Mouse (Mus musculus) forebrain, embryonic 10.5 days (tissue): Measurements from ENCODE around the gene Cdkal1. TPM values are rescaled to one million over a fixed set of nuclear protein-coding genes. Genes with fewer than 3 reads are reported as not detected.

Experiments
- DNase-seq: peaks from one replicate; pipeline ENCODE4 v3.0.0-alpha.2; 2017; ENCODE audit warnings: low spot score; ENCODE audit errors: extremely low spot score
- H3K27ac ChIP-seq: fragments of 300-500 bp; sonication (generic); 2 replicates; pipeline ENCODE4 v1.5.1; 2016; ENCODE audit warnings: mild to moderate bottlenecking
- H3K27me3 ChIP-seq: fragments of 300-500 bp; sonication (generic); 2 replicates; pipeline ENCODE4 v1.6.1; 2016; ENCODE audit warnings: mild to moderate bottlenecking; ENCODE audit not compliant: poor library complexity, severe bottlenecking
- H3K36me3 ChIP-seq: fragments of 300-500 bp; sonication (generic); replicated peaks from 2 replicates; pipeline ENCODE4 v1.6.1; 2016; ENCODE audit warnings: mild to moderate bottlenecking, moderate library complexity
- H3K4me1 ChIP-seq: fragments of 300-500 bp; sonication (generic); 2 replicates; pipeline ENCODE4 v1.6.1; 2016
- H3K4me3 ChIP-seq: fragments of 300-500 bp; sonication (generic); 2 replicates; pipeline ENCODE4 v1.5.1; 2016; ENCODE audit warnings: mild to moderate bottlenecking, moderate library complexity
- H3K9me3 ChIP-seq: fragments of 300-500 bp; sonication (generic); 2 replicates; pipeline ENCODE4 v1.6.1; 2016; ENCODE audit warnings: mild to moderate bottlenecking, moderate library complexity
- WGBS: fragments of 180-500 bp; shearing (Covaris S2); methylation state at CpG from one replicate; pipeline ENCODE4 v1.1.7; 2016; 5-methylcytosine and 5-hydroxymethylcytosine counted together
- polyA plus RNA-seq: library from polyadenylated mRNA; unstranded; fragments of >200 nt; fragmentation: Nextera tagmentation; extraction: Ambion mirVana; gene quantifications from 2 replicates; pipeline ENCODE4 v1.2.1, GENCODE M21; 2016

The Cdkal1 gene
- polyA plus RNA-seq, 1 experiment from 2014 or later = 34.3 TPM

DNA sequence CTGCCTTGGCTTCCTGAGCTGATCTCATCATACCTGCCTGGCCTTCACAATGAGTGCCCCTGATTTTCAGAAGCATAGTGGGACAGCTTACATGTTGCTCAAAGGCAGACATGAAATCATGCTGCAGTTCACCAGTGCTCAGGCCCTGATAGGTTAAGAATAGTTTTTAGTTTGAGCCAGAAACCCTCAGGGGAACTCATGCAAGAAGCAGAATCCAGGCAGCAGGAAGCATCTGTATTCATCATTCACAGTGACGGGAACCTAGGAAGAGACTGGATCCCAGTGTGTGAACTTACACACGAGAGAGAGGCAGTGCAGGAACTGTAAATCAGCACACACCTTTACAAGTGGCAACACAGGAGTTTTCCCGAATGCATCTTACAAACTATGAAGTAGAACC is 441.0 kb downstream of the Cdkal1 start:
- H3K27ac ChIP-seq = peak overlapping the region; percentile 53
- no peaks in the 10 kb centered on the region for H3K9me3 ChIP-seq
- DNase-seq = no peak
- no peaks in the 10 kb centered on the region for H3K27me3 ChIP-seq
- H3K4me3 ChIP-seq = no peak overlapping the region
- H3K36me3 ChIP-seq = no peaks in the 10 kb centered on the region
- WGBS = 72% methylated on average over 3 of the region's 3 CpGs
- peaks cover 33% of the 10 kb centered on the region for H3K4me1 ChIP-seq

DNA sequence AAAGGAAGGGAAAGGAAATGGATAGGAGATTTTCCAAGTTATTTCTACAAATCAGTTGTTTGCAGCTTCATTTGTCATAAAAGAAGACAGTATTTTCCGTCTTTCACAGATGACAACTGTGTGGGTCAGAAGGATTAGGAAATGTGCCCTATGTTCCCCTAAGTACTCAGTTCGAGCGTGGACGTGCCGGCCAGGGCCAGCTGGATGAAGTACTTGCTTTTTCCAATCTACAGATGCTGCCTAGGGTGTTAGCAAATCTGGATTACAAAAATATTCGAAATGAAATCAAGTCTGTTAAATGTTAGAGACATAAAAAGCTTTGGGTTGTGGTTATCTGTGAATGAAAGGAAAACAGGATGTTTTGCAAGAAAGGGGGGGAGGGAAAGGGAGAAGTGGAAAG is 444.3 kb downstream of the Cdkal1 start:
- H3K9me3 ChIP-seq = no peaks in the 10 kb centered on the region

GRCm38 (mm10) chr13:29407619-29408018 is 447.9 kb downstream of the Cdkal1 start:
- 97% methylated on average over 1 of the region's 1 CpGs for WGBS
- peaks cover 26% of the 10 kb centered on the region for H3K4me1 ChIP-seq
- H3K36me3 ChIP-seq = no peaks in the 10 kb centered on the region
- no peak for DNase-seq
- H3K4me3 ChIP-seq = no peak overlapping the region
- no peaks in the 10 kb centered on the region for H3K27me3 ChIP-seq
- no peaks in the 10 kb centered on the region for H3K9me3 ChIP-seq
- no peak overlapping the region for H3K27ac ChIP-seq

More for the DNA sequence above, 444.3 kb downstream of the Cdkal1 start:
- no peak for DNase-seq
- Histone ChIP-seq H3K27me3 (no peaks in the 10 kb centered on the region), H3K36me3 (no peaks in the 10 kb centered on the region), H3K4me1 (peaks cover 32% of the 10 kb centered on the region), H3K4me3 (no peak overlapping the region), H3K27ac (no peak overlapping the region)
- WGBS = 91% methylated on average over 6 of the region's 6 CpGs

DNA sequence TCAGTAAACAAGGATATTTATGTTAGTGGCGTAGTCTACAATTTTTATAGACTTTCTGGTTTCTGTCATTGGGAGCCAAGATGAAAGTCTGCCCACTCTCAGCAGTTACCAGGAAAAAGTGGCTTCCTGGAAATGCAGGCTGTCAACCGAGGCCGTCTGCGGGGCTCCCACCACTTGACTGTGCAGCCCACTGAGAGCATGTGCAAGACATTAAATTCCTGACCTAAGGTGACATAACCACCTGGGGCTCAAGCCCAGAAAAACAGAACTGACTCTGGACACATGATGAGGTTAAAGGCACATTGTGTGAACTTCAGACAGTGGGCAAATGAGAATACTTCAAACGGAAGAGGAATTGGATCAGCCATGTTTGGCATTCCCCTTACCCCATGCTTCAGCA is 450.2 kb downstream of the Cdkal1 start:
- H3K36me3 ChIP-seq = no peaks in the 10 kb centered on the region
- 64% methylated on average over 5 of the region's 5 CpGs for WGBS
- no peaks in the 10 kb centered on the region for H3K9me3 ChIP-seq
- 0 out of 2 replicates have a peak overlapping the region, but pooled peaks have one; percentile 33 for H3K27ac ChIP-seq
- H3K27me3 ChIP-seq = no peaks in the 10 kb centered on the region
- H3K4me1 ChIP-seq = peaks cover 32% of the 10 kb centered on the region
- H3K4me3 ChIP-seq = no peak overlapping the region
- DNase-seq = no peak

- Histone ChIP-seq H3K4me1 (peaks cover 30% of the 10 kb centered on the region), H3K4me3 (no peak overlapping the region), H3K27me3 (no peaks in the 10 kb centered on the region), H3K27ac (no peak overlapping the region), H3K9me3 (no peaks in the 10 kb centered on the region), H3K36me3 (no peaks in the 10 kb centered on the region)
- WGBS = 89% methylated on average over 5 of the region's 5 CpGs
- no peak for DNase-seq
Observed at GRCm38 (mm10) chr13:29403217-29403616, 452.3 kb downstream of the Cdkal1 start.

DNA sequence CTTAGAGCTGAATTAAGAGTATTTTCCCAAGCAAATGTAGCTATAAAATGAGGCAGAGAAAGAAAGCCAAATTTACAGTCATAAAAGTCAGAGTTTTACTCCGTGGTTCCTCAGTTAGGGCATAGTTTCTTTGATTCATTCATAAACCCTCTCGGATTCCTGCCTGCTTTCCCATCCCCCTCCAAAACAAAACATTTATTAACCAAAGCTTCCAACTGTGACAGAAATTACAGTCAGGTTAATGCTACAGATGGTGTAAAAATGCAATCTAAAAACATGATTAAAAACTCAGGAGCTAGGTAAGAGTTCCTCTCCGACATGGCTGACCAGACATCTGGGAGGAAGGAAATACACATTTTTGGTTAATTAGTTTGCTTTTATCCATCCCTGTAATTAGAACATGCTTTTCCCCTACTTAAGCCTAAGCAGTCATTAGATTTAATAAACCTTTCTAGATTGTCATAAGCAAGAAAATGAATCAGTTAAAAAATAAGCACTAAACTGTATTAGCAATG is 452.9 kb downstream of the Cdkal1 start:
- DNase-seq = no peak
- Histone ChIP-seq H3K36me3 (no peaks in the 10 kb centered on the region), H3K27ac (no peak overlapping the region), H3K4me3 (no peak overlapping the region), H3K9me3 (no peaks in the 10 kb centered on the region), H3K4me1 (peaks cover 24% of the 10 kb centered on the region), H3K27me3 (no peaks in the 10 kb centered on the region)
- 80% methylated on average over 3 of the region's 3 CpGs for WGBS

GRCm38 (mm10) chr13:29399908-29400307 is 455.6 kb downstream of the Cdkal1 start:
- no peak overlapping the region for H3K27ac ChIP-seq
- H3K27me3 ChIP-seq = no peaks in the 10 kb centered on the region
- DNase-seq = no peak
- no peaks in the 10 kb centered on the region for H3K9me3 ChIP-seq
- WGBS = 87% methylated on average over 5 of the region's 5 CpGs
- H3K36me3 ChIP-seq = no peaks in the 10 kb centered on the region
- H3K4me3 ChIP-seq = no peak overlapping the region
- H3K4me1 ChIP-seq = peaks cover 13% of the 10 kb centered on the region

DNA sequence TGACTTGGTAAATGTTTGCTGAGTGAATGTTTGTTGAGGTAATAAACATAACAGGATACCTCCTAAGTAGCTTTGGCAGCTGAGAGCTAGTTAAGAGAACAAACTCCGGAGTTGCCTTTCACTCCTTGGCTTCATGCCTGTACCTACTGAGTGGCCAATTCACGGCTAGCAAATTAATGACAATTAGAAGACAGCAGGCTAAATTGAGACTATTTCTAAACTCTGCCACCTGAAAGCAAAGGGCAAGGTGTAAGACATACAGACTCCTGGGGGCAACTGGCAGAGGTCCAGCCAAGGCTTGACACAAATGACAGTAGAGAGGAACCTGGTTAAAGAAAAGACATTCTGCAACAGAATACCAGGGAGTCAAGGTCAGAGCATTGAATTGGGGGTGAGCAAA is 457.0 kb downstream of the Cdkal1 start:
- 92% methylated on average over 2 of the region's 2 CpGs for WGBS
- peaks cover 13% of the 10 kb centered on the region; the same call in 1 of the 2 replicates for H3K4me1 ChIP-seq
- H3K4me3 ChIP-seq = no peak overlapping the region
- no peak overlapping the region for H3K27ac ChIP-seq
- no peaks in the 10 kb centered on the region for H3K36me3 ChIP-seq
- no peak for DNase-seq
- no peaks in the 10 kb centered on the region for H3K9me3 ChIP-seq
- no peaks in the 10 kb centered on the region for H3K27me3 ChIP-seq

GRCm38 (mm10) chr13:29395694-29396093 is 459.8 kb downstream of the Cdkal1 start:
- no peak overlapping the region for H3K4me3 ChIP-seq
- 92% methylated on average over 4 of the region's 4 CpGs for WGBS
- H3K27me3 ChIP-seq = no peaks in the 10 kb centered on the region
- no peaks in the 10 kb centered on the region for H3K4me1 ChIP-seq
- no peaks in the 10 kb centered on the region for H3K36me3 ChIP-seq
- no peak overlapping the region for H3K27ac ChIP-seq
- no peak for DNase-seq
- H3K9me3 ChIP-seq = no peaks in the 10 kb centered on the region

DNA sequence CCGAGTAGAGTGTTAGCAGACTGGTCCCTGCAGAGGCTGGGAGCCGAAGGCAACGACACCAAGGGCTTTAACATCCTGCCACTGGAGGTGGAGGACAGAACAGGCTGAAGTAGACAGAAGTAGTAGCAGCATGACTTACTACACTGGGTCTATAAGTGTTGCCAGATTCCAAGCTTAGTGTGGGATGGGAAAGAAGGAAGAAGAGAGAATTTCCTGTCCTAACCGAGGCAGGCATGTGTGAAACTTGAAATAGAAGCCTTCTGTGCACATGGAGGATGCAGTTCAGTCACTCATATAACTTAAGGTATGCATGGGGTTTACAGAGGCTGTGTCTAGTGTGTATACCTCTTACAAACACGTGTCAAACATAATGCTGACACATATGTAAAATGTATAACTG is 465.4 kb downstream of the Cdkal1 start:
- Histone ChIP-seq H3K27ac (no peak overlapping the region), H3K4me3 (no peak overlapping the region), H3K36me3 (no peaks in the 10 kb centered on the region), H3K27me3 (no peaks in the 10 kb centered on the region), H3K9me3 (no peaks in the 10 kb centered on the region), H3K4me1 (no peaks in the 10 kb centered on the region)
- no peak for DNase-seq
- 83% methylated on average over 5 of the region's 5 CpGs for WGBS

DNA sequence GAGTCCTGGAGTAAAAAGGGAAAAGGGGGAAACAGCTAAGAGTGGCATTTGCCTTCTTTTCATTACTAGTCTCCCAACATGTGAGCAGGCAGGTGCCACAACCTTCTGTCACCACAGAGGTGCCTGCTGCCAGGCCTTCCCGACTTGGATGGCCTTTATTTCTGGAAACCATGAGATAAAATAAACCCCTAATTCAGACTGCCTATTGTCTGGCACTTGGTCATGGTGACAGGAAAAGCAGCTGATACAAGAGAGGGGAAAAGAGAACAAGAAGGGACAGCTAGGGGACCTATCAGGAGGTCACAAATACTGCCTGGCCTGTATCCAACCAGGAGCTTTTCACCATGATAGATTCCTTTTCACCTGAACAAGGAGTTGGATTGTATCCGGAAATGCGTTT is 466.6 kb downstream of the Cdkal1 start:
- Histone ChIP-seq H3K27ac (no peak overlapping the region), H3K4me3 (no peak overlapping the region), H3K4me1 (no peaks in the 10 kb centered on the region), H3K36me3 (no peaks in the 10 kb centered on the region), H3K9me3 (no peaks in the 10 kb centered on the region), H3K27me3 (no peaks in the 10 kb centered on the region)
- no peak for DNase-seq
- 90% methylated on average over 3 of the region's 3 CpGs for WGBS

GRCm38 (mm10) chr13:29377572-29377971 is 477.9 kb downstream of the Cdkal1 start:
- H3K27me3 ChIP-seq = no peaks in the 10 kb centered on the region
- no peak for DNase-seq
- WGBS = 88% methylated on average over 2 of the region's 2 CpGs
- H3K4me1 ChIP-seq = peaks cover 14% of the 10 kb centered on the region
- no peaks in the 10 kb centered on the region; the same call in 1 of the 2 replicates for H3K9me3 ChIP-seq
- no peaks in the 10 kb centered on the region for H3K36me3 ChIP-seq
- no peak overlapping the region for H3K4me3 ChIP-seq
- no peak overlapping the region for H3K27ac ChIP-seq

DNA sequence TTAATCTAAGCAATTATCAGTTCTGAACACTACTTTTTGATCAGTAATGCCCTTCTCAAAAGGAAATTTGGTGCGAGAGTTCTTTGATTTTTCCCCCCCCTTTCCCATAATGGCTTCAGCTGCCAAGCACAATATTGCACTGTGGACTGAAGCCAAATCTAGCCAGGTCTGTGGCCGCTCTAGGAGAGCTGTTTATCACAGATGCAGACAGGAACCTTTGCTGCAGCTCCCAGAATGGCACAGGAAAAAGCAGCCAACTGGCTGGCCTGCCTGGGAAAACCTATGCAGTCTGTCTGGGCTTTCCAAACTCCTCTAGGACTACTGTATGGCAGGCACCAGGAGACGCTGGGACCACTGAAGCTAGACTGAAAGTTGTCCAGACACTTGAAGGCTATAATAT is 483.6 kb downstream of the Cdkal1 start:
- Histone ChIP-seq H3K27me3 (no peaks in the 10 kb centered on the region), H3K27ac (peak overlapping the region; percentile 89), H3K36me3 (no peaks in the 10 kb centered on the region), H3K4me1 (peaks cover 60% of the 10 kb centered on the region), H3K4me3 (no peak overlapping the region), H3K9me3 (no peaks in the 10 kb centered on the region)
- 49% methylated on average over 3 of the region's 3 CpGs for WGBS
- DNase-seq = no peak

- Histone ChIP-seq H3K27ac (peak overlapping the region; percentile 89), H3K4me1 (peaks cover 57% of the 10 kb centered on the region)
Observed at GRCm38 (mm10) chr13:29371466-29371771, 484.1 kb downstream of the Cdkal1 start.

More at GRCm38 (mm10) chr13:29371466-29371771, 484.1 kb downstream of the Cdkal1 start:
- DNase-seq = no peak
- Histone ChIP-seq H3K27me3 (no peaks in the 10 kb centered on the region), H3K36me3 (no peaks in the 10 kb centered on the region), H3K9me3 (no peaks in the 10 kb centered on the region), H3K4me3 (peak overlapping the region; percentile 5; the same call in 1 of the 2 replicates)
- WGBS = 14% methylated on average over 4 of the region's 4 CpGs
